Mouse (Mus musculus) kidney, embryonic 16.5 days (tissue): ENCODE results near the gene Rapgef2. TPM values are rescaled to one million over a fixed set of nuclear protein-coding genes. Genes with fewer than 3 reads are reported as not detected.

Experiments used
- ATAC-seq: fragments of 200-750 bp; cut with Nextera tagmentation; 2 replicates; pipeline ENCODE4 v1.8.0; 2017; ENCODE audit warnings: moderate TSS enrichment; ENCODE audit not compliant: low FRiP score, low TSS enrichment
- H3K27ac ChIP-seq: fragments of 300-500 bp; sonication (generic); 2 replicates; pipeline ENCODE4 v1.5.1; 2014; ENCODE audit warnings: low read length
- H3K27me3 ChIP-seq: fragments of 300-500 bp; sonication (generic); 2 replicates; pipeline ENCODE4 v1.6.1; 2014; ENCODE audit warnings: low read length, control low read depth, mixed read lengths; ENCODE audit not compliant: insufficient read depth
- H3K36me3 ChIP-seq: fragments of 300-500 bp; sonication (generic); 2 replicates; pipeline ENCODE4 v1.6.1; 2014; ENCODE audit warnings: low read length, control low read depth, mixed read lengths; ENCODE audit not compliant: insufficient read depth
- H3K4me1 ChIP-seq: fragments of 300-500 bp; sonication (generic); 2 replicates; pipeline ENCODE4 v1.6.1; 2014; ENCODE audit warnings: low read length, control low read depth, mixed read lengths; ENCODE audit not compliant: insufficient read depth
- H3K4me2 ChIP-seq: fragments of 300-500 bp; sonication (generic); replicated peaks from 2 replicates; pipeline ENCODE4 v1.6.1; 2014; ENCODE audit warnings: low read depth, low read length
- H3K4me3 ChIP-seq: fragments of 300-500 bp; sonication (generic); 2 replicates; pipeline ENCODE4 v1.5.1; 2014; ENCODE audit warnings: mild to moderate bottlenecking, low read length
- H3K9ac ChIP-seq: fragments of 300-500 bp; sonication (generic); replicated peaks from 2 replicates; pipeline ENCODE4 v1.6.1; 2014; ENCODE audit warnings: low read length
- H3K9me3 ChIP-seq: fragments of 300-500 bp; sonication (generic); 2 replicates; pipeline ENCODE4 v1.6.1; 2016; ENCODE audit warnings: low read length, control low read depth
- WGBS: fragments of 180-500 bp; shearing (Covaris S2); extraction: QIAGEN DNeasy Blood & Tissue Kit; methylation state at CpG from one replicate; pipeline ENCODE4 v1.1.7; 2014; 5-methylcytosine and 5-hydroxymethylcytosine counted together
- polyA plus RNA-seq: library from polyadenylated mRNA; unstranded; fragments of >200 nt; fragmentation: Nextera tagmentation; extraction: Ambion mirVana; gene quantifications from 2 replicates; pipeline ENCODE4 v1.2.1, GENCODE M21; 2015

Gene Rapgef2
- polyA plus RNA-seq, 1 experiment from 2014 or later, result 4.0 TPM

- WGBS, result 81% methylated on average over 6 of the region's 6 CpGs
- Histone ChIP-seq H3K4me2 (no peak overlapping the region), H3K9me3 (no peaks in the 10 kb centered on the region), H3K27me3 (no peaks in the 10 kb centered on the region), H3K4me3 (no peak overlapping the region), H3K36me3 (peaks cover 18% of the 10 kb centered on the region; the same call in 1 of the 2 replicates), H3K27ac (no peak overlapping the region), H3K9ac (no peak overlapping the region), H3K4me1 (no peaks in the 10 kb centered on the region)
- ATAC-seq, result no peak
Observed at GRCm38 (mm10) chr3:79101737-79102136, 184.6 kb downstream of the Rapgef2 start.

- Histone ChIP-seq H3K4me3 (no peak overlapping the region), H3K27ac (no peak overlapping the region), H3K36me3 (peaks cover 14% of the 10 kb centered on the region; the same call in 1 of the 2 replicates), H3K27me3 (no peaks in the 10 kb centered on the region), H3K4me1 (no peaks in the 10 kb centered on the region), H3K9me3 (no peaks in the 10 kb centered on the region), H3K4me2 (no peak overlapping the region), H3K9ac (no peak overlapping the region)
- ATAC-seq, result no peak
- 89% methylated on average over 7 of the region's 7 CpGs for WGBS
Observed at GRCm38 (mm10) chr3:79100831-79101230, 185.5 kb downstream of the Rapgef2 start.

GRCm38 (mm10) chr3:79089091-79089490 lies 197.2 kb downstream of the Rapgef2 start:
- Histone ChIP-seq H3K27ac (no peak overlapping the region), H3K9me3 (no peaks in the 10 kb centered on the region), H3K36me3 (peaks cover 37% of the 10 kb centered on the region), H3K9ac (no peak overlapping the region), H3K27me3 (no peaks in the 10 kb centered on the region), H3K4me1 (no peaks in the 10 kb centered on the region), H3K4me3 (no peak overlapping the region), H3K4me2 (no peak overlapping the region)
- no peak for ATAC-seq
- 76% methylated on average over 7 of the region's 7 CpGs for WGBS

GRCm38 (mm10) chr3:79088461-79088860 lies 197.9 kb downstream of the Rapgef2 start:
- no peaks in the 10 kb centered on the region for H3K9me3 ChIP-seq
- no peaks in the 10 kb centered on the region for H3K4me1 ChIP-seq
- no peak for ATAC-seq
- H3K9ac ChIP-seq, result no peak overlapping the region
- H3K4me2 ChIP-seq, result no peak overlapping the region
- H3K27me3 ChIP-seq, result no peaks in the 10 kb centered on the region
- H3K36me3 ChIP-seq, result peaks cover 39% of the 10 kb centered on the region
- WGBS, result 90% methylated on average over 5 of the region's 5 CpGs
- H3K4me3 ChIP-seq, result no peak overlapping the region
- H3K27ac ChIP-seq, result no peak overlapping the region

- Histone ChIP-seq H3K27ac (no peak overlapping the region), H3K9me3 (no peaks in the 10 kb centered on the region), H3K36me3 (peaks cover 53% of the 10 kb centered on the region), H3K27me3 (no peaks in the 10 kb centered on the region), H3K4me2 (no peak overlapping the region), H3K4me3 (no peak overlapping the region), H3K4me1 (no peaks in the 10 kb centered on the region), H3K9ac (no peak overlapping the region)
- 86% methylated on average over 4 of the region's 4 CpGs for WGBS
- ATAC-seq, result no peak
Observed at GRCm38 (mm10) chr3:79086282-79086681, 200.0 kb downstream of the Rapgef2 start.

GRCm38 (mm10) chr3:79083881-79084280 lies 202.4 kb downstream of the Rapgef2 start:
- Histone ChIP-seq H3K27ac (no peak overlapping the region), H3K36me3 (peaks cover 58% of the 10 kb centered on the region), H3K9me3 (no peaks in the 10 kb centered on the region), H3K9ac (no peak overlapping the region), H3K4me3 (no peak overlapping the region), H3K4me2 (no peak overlapping the region), H3K4me1 (no peaks in the 10 kb centered on the region), H3K27me3 (no peaks in the 10 kb centered on the region)
- WGBS, result 93% methylated on average over 3 of the region's 3 CpGs
- no peak for ATAC-seq

- Histone ChIP-seq H3K4me1 (no peaks in the 10 kb centered on the region), H3K27me3 (no peaks in the 10 kb centered on the region), H3K9ac (no peak overlapping the region), H3K27ac (no peak overlapping the region), H3K9me3 (no peaks in the 10 kb centered on the region), H3K4me3 (no peak overlapping the region), H3K36me3 (peaks cover 61% of the 10 kb centered on the region), H3K4me2 (no peak overlapping the region)
- ATAC-seq, result no peak
- WGBS, result 93% methylated on average over 10 of the region's 10 CpGs
Observed at GRCm38 (mm10) chr3:79083030-79083429, 203.3 kb downstream of the Rapgef2 start.

- Histone ChIP-seq H3K4me3 (no peak overlapping the region), H3K36me3 (peaks cover 45% of the 10 kb centered on the region), H3K4me1 (no peaks in the 10 kb centered on the region), H3K27ac (no peak overlapping the region), H3K4me2 (no peak overlapping the region), H3K9ac (no peak overlapping the region), H3K9me3 (no peaks in the 10 kb centered on the region), H3K27me3 (no peaks in the 10 kb centered on the region)
- WGBS, result 91% methylated on average over 3 of the region's 3 CpGs
- ATAC-seq, result no peak
Observed at GRCm38 (mm10) chr3:79079076-79079475, 207.2 kb downstream of the Rapgef2 start.

- H3K9me3 ChIP-seq, result no peaks in the 10 kb centered on the region
- no peak overlapping the region for H3K4me2 ChIP-seq
- no peak overlapping the region for H3K9ac ChIP-seq
- no peak overlapping the region for H3K27ac ChIP-seq
- no peaks in the 10 kb centered on the region for H3K27me3 ChIP-seq
- no peak for ATAC-seq
- peaks cover 23% of the 10 kb centered on the region for H3K36me3 ChIP-seq
- WGBS, result 92% methylated on average over 3 of the region's 3 CpGs
- peaks cover 5% of the 10 kb centered on the region; the same call in 1 of the 2 replicates for H3K4me1 ChIP-seq
- no peak overlapping the region for H3K4me3 ChIP-seq
Observed at GRCm38 (mm10) chr3:79074970-79075369, 211.3 kb downstream of the Rapgef2 start.

- Histone ChIP-seq H3K9ac (no peak overlapping the region), H3K27ac (no peak overlapping the region), H3K9me3 (no peaks in the 10 kb centered on the region), H3K4me1 (peaks cover 5% of the 10 kb centered on the region; the same call in 1 of the 2 replicates), H3K27me3 (no peaks in the 10 kb centered on the region), H3K36me3 (peaks cover 31% of the 10 kb centered on the region), H3K4me2 (no peak overlapping the region), H3K4me3 (no peak overlapping the region)
- no peak for ATAC-seq
- 90% methylated on average over 13 of the region's 13 CpGs for WGBS
Observed at GRCm38 (mm10) chr3:79073541-79074244, 212.6 kb downstream of the Rapgef2 start.
